Mouse (Mus musculus) kidney, embryonic 14.5 days (tissue): ENCODE results near the gene Polr2g. TPM values are rescaled to one million over a fixed set of nuclear protein-coding genes. Genes with fewer than 3 reads are reported as not detected.

Experiments used
- ATAC-seq: fragments of 200-750 bp; cut with Nextera tagmentation; 2 replicates; pipeline ENCODE4 v1.8.0; 2017; ENCODE audit warnings: moderate number of reproducible peaks, mild to moderate bottlenecking, moderate TSS enrichment, moderate library complexity; ENCODE audit not compliant: low FRiP score, low TSS enrichment
- H3K27ac ChIP-seq: fragments of 300-500 bp; sonication (generic); 2 replicates; pipeline ENCODE4 v1.5.1; 2014; ENCODE audit warnings: low read depth, mild to moderate bottlenecking, low read length, moderate library complexity, mixed read lengths
- H3K27me3 ChIP-seq: fragments of 300-500 bp; sonication (generic); 2 replicates; pipeline ENCODE4 v1.6.1; 2014; ENCODE audit warnings: mild to moderate bottlenecking, low read length; ENCODE audit not compliant: control insufficient read depth, insufficient read depth
- H3K36me3 ChIP-seq: fragments of 300-500 bp; sonication (generic); 2 replicates; pipeline ENCODE4 v1.6.1; 2014; ENCODE audit warnings: low read length, mixed read lengths; ENCODE audit not compliant: control insufficient read depth, insufficient read depth
- H3K4me1 ChIP-seq: fragments of 300-500 bp; sonication (generic); 2 replicates; pipeline ENCODE4 v1.6.1; 2014; ENCODE audit warnings: low read length, mixed read lengths; ENCODE audit not compliant: control insufficient read depth, insufficient read depth
- H3K4me2 ChIP-seq: fragments of 300-500 bp; sonication (generic); replicated peaks from 2 replicates; pipeline ENCODE4 v1.6.1; 2014; ENCODE audit warnings: low read depth, mild to moderate bottlenecking, low read length
- H3K4me3 ChIP-seq: fragments of 300-500 bp; sonication (generic); 2 replicates; pipeline ENCODE4 v1.5.1; 2014; ENCODE audit warnings: mild to moderate bottlenecking, low read length
- H3K9ac ChIP-seq: fragments of 300-500 bp; sonication (generic); 2 replicates; pipeline ENCODE4 v1.6.1; 2014; ENCODE audit warnings: low read depth, mild to moderate bottlenecking, low read length, moderate library complexity
- H3K9me3 ChIP-seq: fragments of 300-500 bp; sonication (generic); 2 replicates; pipeline ENCODE4 v1.6.1; 2016; ENCODE audit warnings: low read length; ENCODE audit not compliant: control insufficient read depth
- WGBS: fragments of 180-500 bp; shearing (Covaris S2); extraction: QIAGEN DNeasy Blood & Tissue Kit; methylation state at CpG from one replicate; pipeline ENCODE4 v1.1.7; 2014; 5-methylcytosine and 5-hydroxymethylcytosine counted together
- polyA plus RNA-seq: library from polyadenylated mRNA; unstranded; fragments of >200 nt; fragmentation: Nextera tagmentation; extraction: Ambion mirVana; gene quantifications from 2 replicates; pipeline ENCODE4 v1.2.1, GENCODE M21; 2014

The Polr2g gene
- polyA plus RNA-seq, 1 experiment from 2014 or later: 188 TPM

- ATAC-seq: peak; percentile 94
- Histone ChIP-seq H3K4me1 (peaks cover 14% of the 10 kb centered on the region; the same call in 1 of the 2 replicates), H3K36me3 (peaks cover 34% of the 10 kb centered on the region), H3K4me2 (peak within 1 kb of the TSS; percentile 81), H3K9me3 (no peaks in the 10 kb centered on the region), H3K27me3 (no peaks in the 10 kb centered on the region), H3K4me3 (peak within 1 kb of the TSS; percentile 96), H3K27ac (peak within 1 kb of the TSS; percentile 90), H3K9ac (peak within 1 kb of the TSS; percentile 95)
- under 1% methylated on average over 75 of the region's 75 CpGs for WGBS
Measured at GRCm38 (mm10) chr19:8756635-8757387, 41.6 kb downstream of the Polr2g start, which contains the start of gene Nxf1. Gene Nxf1 (plus strand): TSS chr19:8757073.

- Histone ChIP-seq H3K4me3 (0 out of 2 replicates have a peak overlapping the region, but pooled peaks have one; percentile 96), H3K36me3 (peaks cover 43% of the 10 kb centered on the region), H3K4me1 (peaks cover 14% of the 10 kb centered on the region; the same call in 1 of the 2 replicates), H3K27me3 (no peaks in the 10 kb centered on the region), H3K9ac (no peak overlapping the region), H3K4me2 (no peak overlapping the region), H3K9me3 (no peaks in the 10 kb centered on the region), H3K27ac (no peak overlapping the region)
- no peak for ATAC-seq
- 71% methylated on average over 3 of the region's 3 CpGs for WGBS
Measured at GRCm38 (mm10) chr19:8755652-8756051, 42.7 kb downstream of the Polr2g start.

GRCm38 (mm10) chr19:8747368-8747767, 51.0 kb downstream of the Polr2g start:
- 75% methylated on average over 2 of the region's 2 CpGs for WGBS
- Histone ChIP-seq H3K4me1 (peaks cover 7% of the 10 kb centered on the region; the same call in 1 of the 2 replicates), H3K4me3 (no peak overlapping the region), H3K27ac (no peak overlapping the region), H3K27me3 (no peaks in the 10 kb centered on the region), H3K36me3 (peaks cover 90% of the 10 kb centered on the region), H3K4me2 (no peak overlapping the region), H3K9ac (no peak overlapping the region), H3K9me3 (no peaks in the 10 kb centered on the region)
- no peak for ATAC-seq

- Histone ChIP-seq H3K9me3 (no peaks in the 10 kb centered on the region), H3K4me1 (peaks cover 11% of the 10 kb centered on the region; the same call in 1 of the 2 replicates), H3K27ac (no peak overlapping the region), H3K9ac (no peak overlapping the region), H3K4me2 (no peak overlapping the region), H3K36me3 (peaks cover 77% of the 10 kb centered on the region), H3K27me3 (no peaks in the 10 kb centered on the region), H3K4me3 (no peak overlapping the region)
- ATAC-seq: no peak
- 90% methylated on average over 1 of the region's 1 CpGs for WGBS
Measured at GRCm38 (mm10) chr19:8745382-8745781, 53.0 kb downstream of the Polr2g start.

Other genes with a start within 250 kb of the Polr2g start
- 1.7 and 3.9 TPM in 2 replicates for gene Slc22a8, start 207.3 kb downstream of the Polr2g start, polyA plus RNA-seq
- 1.2 and 3.2 TPM in 2 replicates for gene Slc22a6, start 180.5 kb downstream of the Polr2g start, polyA plus RNA-seq
- gene Chrm1, start 134.8 kb downstream of the Polr2g start, polyA plus RNA-seq: 0.13 TPM in 1 of 2 replicates, not detected in the other
- gene Slc3a2, start 75.2 kb downstream of the Polr2g start, polyA plus RNA-seq: 114 and 123 TPM in 2 replicates
- 82.9 and 97.3 TPM in 2 replicates for gene Wdr74, start 62.8 kb downstream of the Polr2g start, polyA plus RNA-seq
- gene 1700092M07Rik, start 57.9 kb downstream of the Polr2g start, polyA plus RNA-seq: 0.70 and 2.3 TPM in 2 replicates
- gene Stx5a, start 57.2 kb downstream of the Polr2g start, polyA plus RNA-seq: 114 and 128 TPM in 2 replicates
- gene Nxf1, start 41.5 kb downstream of the Polr2g start, polyA plus RNA-seq: 155 and 198 TPM in 2 replicates
- 232 and 238 TPM in 2 replicates for gene Tmem223, start 27.6 kb downstream of the Polr2g start, polyA plus RNA-seq
- gene Tmem179b, start 24.1 kb downstream of the Polr2g start, polyA plus RNA-seq: 80.4 and 91.0 TPM in 2 replicates
- gene Taf6l, start 12.2 kb downstream of the Polr2g start, polyA plus RNA-seq: 21.7 and 22.9 TPM in 2 replicates
- gene Zbtb3, start 4.0 kb upstream of the Polr2g start, polyA plus RNA-seq: 4.0 and 5.1 TPM in 2 replicates
- gene Ttc9c, start 20.8 kb upstream of the Polr2g start, polyA plus RNA-seq: 40.0 and 61.0 TPM in 2 replicates
- gene Hnrnpul2, start 21.4 kb upstream of the Polr2g start, polyA plus RNA-seq: 9.3 and 10.5 TPM in 2 replicates
- not detected in 2 replicates for gene AC129217.1, start 31.2 kb upstream of the Polr2g start, polyA plus RNA-seq
- gene Bscl2, start 38.9 kb upstream of the Polr2g start, polyA plus RNA-seq: 40.2 and 42.2 TPM in 2 replicates
- gene Gng3, start 40.6 kb upstream of the Polr2g start, polyA plus RNA-seq: 3.6 and 3.7 TPM in 2 replicates
- 0.17 and 0.62 TPM in 2 replicates for gene Lrrn4cl, start 52.2 kb upstream of the Polr2g start, polyA plus RNA-seq
- gene Ubxn1, start 72.9 kb upstream of the Polr2g start, polyA plus RNA-seq: 197 and 222 TPM in 2 replicates
- gene Uqcc3, start 82.3 kb upstream of the Polr2g start, polyA plus RNA-seq: 63.1 and 70.6 TPM in 2 replicates
- 98.0 and 116 TPM in 2 replicates for gene Lbhd1, start 85.2 kb upstream of the Polr2g start, polyA plus RNA-seq
- gene Gm49403, start 85.4 kb upstream of the Polr2g start, polyA plus RNA-seq: not detected in 2 replicates
- gene 1810009A15Rik, start 90.3 kb upstream of the Polr2g start, polyA plus RNA-seq: 112 and 133 TPM in 2 replicates
- gene Gm49416, start 90.3 kb upstream of the Polr2g start, polyA plus RNA-seq: not detected in 2 replicates
- gene Ints5, start 94.4 kb upstream of the Polr2g start, polyA plus RNA-seq: 27.7 and 38.2 TPM in 2 replicates
- 67.1 and 114 TPM in 2 replicates for gene Ganab, start 99.5 kb upstream of the Polr2g start, polyA plus RNA-seq
- 33.5 and 38.8 TPM in 2 replicates for gene B3gat3, start 121.8 kb upstream of the Polr2g start, polyA plus RNA-seq
- 1.2 and 2.0 TPM in 2 replicates for gene Rom1, start 130.8 kb upstream of the Polr2g start, polyA plus RNA-seq
- 17.6 and 18.7 TPM in 2 replicates for gene Eml3, start 131.0 kb upstream of the Polr2g start, polyA plus RNA-seq
- 45.3 and 67.2 TPM in 2 replicates for gene Mta2, start 143.3 kb upstream of the Polr2g start, polyA plus RNA-seq
- gene Tut1, start 155.3 kb upstream of the Polr2g start, polyA plus RNA-seq: 25.1 and 31.7 TPM in 2 replicates
- 479 and 516 TPM in 2 replicates for gene Eef1g, start 168.5 kb upstream of the Polr2g start, polyA plus RNA-seq
- gene Ahnak, start 190.7 kb upstream of the Polr2g start, polyA plus RNA-seq: 7.0 and 10.0 TPM in 2 replicates